Mouse (Mus musculus): ENCODE measurements around the gene Fancg. TPM values are rescaled to one million over a fixed set of nuclear protein-coding genes. Genes with fewer than 3 reads are reported as not detected.

Fancg gene
- polyA plus RNA-seq, 1 experiment from 2014 or later, result 11.5 TPM

GRCm38 (mm10) chr4:43045659-43046302 is 35.5 kb upstream of the Fancg start, which contains the start of gene Fam214b:
Gene Fam214b (minus strand): TSS chr4:43046220.
- peak within 1 kb of the TSS; percentile 56 for H3K4me3 ChIP-seq (ENCODE audit: low read depth, low read length)
- H3K27me3 ChIP-seq (ENCODE audit: control insufficient read depth, insufficient read depth, low read length), result no peaks in the 10 kb centered on the region
- peak within 1 kb of the TSS; percentile 55; the same call in 1 of the 2 replicates for H3K27ac ChIP-seq (ENCODE audit: low read depth, low read length)
- no peaks in the 10 kb centered on the region for H3K9me3 ChIP-seq (replicated peaks; ENCODE audit: control insufficient read depth, low read length)
- H3K9ac ChIP-seq (ENCODE audit: low read depth, low read length), result peak within 1 kb of the TSS; percentile 68
- WGBS (ENCODE audit: insufficient replicate concordance), result under 1% methylated on average over 33 of the region's 33 CpGs
- H3K4me1 ChIP-seq (ENCODE audit: control insufficient read depth, insufficient read depth, low read length), result peaks cover 14% of the 10 kb centered on the region
- peak; percentile 90 for ATAC-seq (replicated peaks; ENCODE audit: insufficient number of reproducible peaks, low FRiP score, low TSS enrichment)
- no peaks in the 10 kb centered on the region for H3K36me3 ChIP-seq (ENCODE audit: control insufficient read depth, insufficient read depth, low read length)
- peak within 1 kb of the TSS; percentile 75 for H3K4me2 ChIP-seq

- H3K27ac ChIP-seq (ENCODE audit: low read depth, low read length), result 0 out of 2 replicates have a peak overlapping the region, but pooled peaks have one; percentile 50
- 5% methylated on average over 13 of the region's 13 CpGs for WGBS (ENCODE audit: insufficient replicate concordance)
- no peak for ATAC-seq (replicated peaks; ENCODE audit: insufficient number of reproducible peaks, low FRiP score, low TSS enrichment)
- peak overlapping the region; percentile 75 for H3K4me2 ChIP-seq
- H3K9ac ChIP-seq (ENCODE audit: low read depth, low read length), result peak overlapping the region; percentile 54
- peak overlapping the region; percentile 56 for H3K4me3 ChIP-seq (ENCODE audit: low read depth, low read length)
- H3K27me3 ChIP-seq (ENCODE audit: control insufficient read depth, insufficient read depth, low read length), result no peaks in the 10 kb centered on the region
- H3K4me1 ChIP-seq (ENCODE audit: control insufficient read depth, insufficient read depth, low read length), result peaks cover 14% of the 10 kb centered on the region
- H3K36me3 ChIP-seq (ENCODE audit: control insufficient read depth, insufficient read depth, low read length), result no peaks in the 10 kb centered on the region
- no peaks in the 10 kb centered on the region for H3K9me3 ChIP-seq (replicated peaks; ENCODE audit: control insufficient read depth, low read length)
Measured at GRCm38 (mm10) chr4:43045285-43045658, 35.0 kb upstream of the Fancg start.

DNA sequence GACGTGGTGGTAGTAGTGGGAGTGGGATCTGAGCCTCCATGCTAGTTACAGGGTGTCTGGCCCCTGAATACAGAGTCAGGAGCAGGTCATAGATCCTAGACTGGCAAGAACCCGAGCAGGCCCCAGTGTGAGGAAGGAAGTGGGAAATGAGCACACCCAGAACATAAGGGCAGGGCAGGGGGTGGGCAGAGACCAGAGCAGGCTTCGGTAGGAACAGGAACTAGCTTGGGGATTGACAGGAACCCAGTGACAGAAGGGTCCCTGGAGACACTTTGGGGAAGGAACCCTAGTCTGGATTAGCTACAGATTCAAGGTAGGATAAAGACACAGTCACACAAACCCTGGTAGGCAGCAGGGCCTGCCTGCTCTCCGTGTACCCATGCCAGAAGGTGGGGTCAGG is 34.4 kb upstream of the Fancg start:
- Histone ChIP-seq H3K9me3 (replicated peaks; ENCODE audit: control insufficient read depth, low read length) (no peaks in the 10 kb centered on the region), H3K4me2 (peak overlapping the region; percentile 75), H3K27ac (ENCODE audit: low read depth, low read length) (peak overlapping the region; percentile 50), H3K9ac (ENCODE audit: low read depth, low read length) (peak overlapping the region; percentile 54; the same call in 1 of the 2 replicates), H3K4me1 (ENCODE audit: control insufficient read depth, insufficient read depth, low read length) (peaks cover 14% of the 10 kb centered on the region), H3K36me3 (ENCODE audit: control insufficient read depth, insufficient read depth, low read length) (no peaks in the 10 kb centered on the region), H3K4me3 (ENCODE audit: low read depth, low read length) (peak overlapping the region; percentile 56; the same call in 1 of the 2 replicates), H3K27me3 (ENCODE audit: control insufficient read depth, insufficient read depth, low read length) (no peaks in the 10 kb centered on the region)
- no peak for ATAC-seq (replicated peaks; ENCODE audit: insufficient number of reproducible peaks, low FRiP score, low TSS enrichment)
- WGBS (ENCODE audit: insufficient replicate concordance), result 37% methylated on average over 4 of the region's 4 CpGs

DNA sequence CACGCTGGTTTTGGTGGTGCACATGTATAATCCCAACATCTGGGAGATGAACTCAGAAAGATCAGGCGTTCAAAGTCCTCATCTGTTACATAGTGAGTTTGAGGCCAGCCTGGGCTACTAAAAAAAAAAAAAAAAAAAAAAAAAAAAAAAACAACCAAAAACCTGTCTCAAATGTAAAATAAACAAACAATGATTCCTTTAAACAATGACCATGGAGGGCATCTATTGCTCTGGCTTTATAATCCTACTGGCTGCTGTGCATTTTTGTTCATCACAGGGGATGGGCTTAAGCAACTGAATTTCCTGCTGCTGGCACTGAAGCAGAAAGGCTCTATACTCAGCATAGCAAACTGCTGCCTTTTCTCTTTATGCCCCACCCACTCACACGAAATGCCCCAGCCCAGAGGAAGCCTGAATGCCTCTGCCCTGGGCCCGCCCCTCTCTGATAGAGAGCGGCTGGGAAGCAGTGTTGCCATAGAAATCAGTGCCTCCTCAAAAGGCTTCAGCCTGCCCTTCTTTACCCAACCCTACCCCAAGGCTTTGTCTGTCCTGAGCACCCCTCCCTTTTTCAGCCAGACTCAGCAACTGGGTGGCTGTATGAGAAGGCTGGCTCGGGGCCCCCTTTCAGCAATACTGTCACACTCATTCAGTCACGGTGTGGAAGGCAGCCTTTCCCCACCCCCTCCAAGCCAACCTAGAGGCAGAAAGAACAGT is 33.5 kb upstream of the Fancg start:
- WGBS (ENCODE audit: insufficient replicate concordance), result 17% methylated on average over 7 of the region's 7 CpGs
- H3K27ac ChIP-seq (ENCODE audit: low read depth, low read length), result peak overlapping the region; percentile 50
- no peaks in the 10 kb centered on the region for H3K9me3 ChIP-seq (replicated peaks; ENCODE audit: control insufficient read depth, low read length)
- 0 out of 2 replicates have a peak, but pooled peaks have one; percentile 11 for ATAC-seq (replicated peaks; ENCODE audit: insufficient number of reproducible peaks, low FRiP score, low TSS enrichment)
- no peaks in the 10 kb centered on the region for H3K36me3 ChIP-seq (ENCODE audit: control insufficient read depth, insufficient read depth, low read length)
- H3K4me3 ChIP-seq (ENCODE audit: low read depth, low read length), result 0 out of 2 replicates have a peak overlapping the region, but pooled peaks have one; percentile 14
- no peaks in the 10 kb centered on the region for H3K27me3 ChIP-seq (ENCODE audit: control insufficient read depth, insufficient read depth, low read length)
- H3K4me2 ChIP-seq, result peak overlapping the region; percentile 75
- peaks cover 21% of the 10 kb centered on the region for H3K4me1 ChIP-seq (ENCODE audit: control insufficient read depth, insufficient read depth, low read length)
- H3K9ac ChIP-seq (ENCODE audit: low read depth, low read length), result peak overlapping the region; percentile 6

- H3K27ac ChIP-seq (ENCODE audit: low read depth, low read length), result peak overlapping the region; percentile 37
- H3K9me3 ChIP-seq (replicated peaks; ENCODE audit: control insufficient read depth, low read length), result no peaks in the 10 kb centered on the region
- H3K27me3 ChIP-seq (ENCODE audit: control insufficient read depth, insufficient read depth, low read length), result no peaks in the 10 kb centered on the region
- H3K9ac ChIP-seq (ENCODE audit: low read depth, low read length), result no peak overlapping the region
- no peak for ATAC-seq (replicated peaks; ENCODE audit: insufficient number of reproducible peaks, low FRiP score, low TSS enrichment)
- H3K4me1 ChIP-seq (ENCODE audit: control insufficient read depth, insufficient read depth, low read length), result peaks cover 29% of the 10 kb centered on the region
- H3K4me2 ChIP-seq, result no peak overlapping the region
- 55% methylated on average over 9 of the region's 9 CpGs for WGBS (ENCODE audit: insufficient replicate concordance)
- no peak overlapping the region for H3K4me3 ChIP-seq (ENCODE audit: low read depth, low read length)
- H3K36me3 ChIP-seq (ENCODE audit: control insufficient read depth, insufficient read depth, low read length), result 0 out of 2 replicates have a peak, but pooled peaks cover 5% of the 10 kb centered on the region
Measured at GRCm38 (mm10) chr4:43040881-43041547, 30.7 kb upstream of the Fancg start.

DNA sequence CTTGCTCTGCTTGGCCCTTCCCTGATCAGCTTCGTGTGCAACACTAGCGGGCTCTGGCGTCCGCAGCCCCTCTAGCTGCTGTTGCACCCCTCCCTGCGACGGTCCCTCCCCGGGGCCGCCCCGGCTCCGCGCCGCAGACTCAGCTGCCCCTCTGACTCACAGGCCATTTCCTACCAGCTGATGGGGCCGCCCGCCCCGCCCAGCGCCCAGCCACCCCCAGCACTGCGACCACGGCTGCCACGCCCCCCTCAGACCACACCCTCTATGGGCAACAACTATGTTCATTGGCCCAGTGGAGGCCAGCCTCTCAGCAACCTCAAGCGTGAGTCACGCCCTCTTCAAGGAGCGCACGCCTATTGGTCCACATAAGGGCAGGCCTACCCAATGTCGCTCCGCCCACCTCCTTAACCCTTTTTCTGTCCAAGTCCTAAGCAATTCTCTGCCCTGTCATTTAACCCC is 29.8 kb upstream of the Fancg start:
- ATAC-seq (replicated peaks; ENCODE audit: insufficient number of reproducible peaks, low FRiP score, low TSS enrichment), result peak; percentile 96
- Histone ChIP-seq H3K27me3 (ENCODE audit: control insufficient read depth, insufficient read depth, low read length) (no peaks in the 10 kb centered on the region), H3K4me3 (ENCODE audit: low read depth, low read length) (peak overlapping the region; percentile 79), H3K9ac (ENCODE audit: low read depth, low read length) (peak overlapping the region; percentile 84), H3K36me3 (ENCODE audit: control insufficient read depth, insufficient read depth, low read length) (0 out of 2 replicates have a peak, but pooled peaks cover 8% of the 10 kb centered on the region), H3K4me2 (peak overlapping the region; percentile 89), H3K9me3 (replicated peaks; ENCODE audit: control insufficient read depth, low read length) (no peaks in the 10 kb centered on the region), H3K4me1 (ENCODE audit: control insufficient read depth, insufficient read depth, low read length) (peaks cover 29% of the 10 kb centered on the region), H3K27ac (ENCODE audit: low read depth, low read length) (peak overlapping the region; percentile 87)
- under 1% methylated on average over 25 of the region's 25 CpGs for WGBS (ENCODE audit: insufficient replicate concordance)

GRCm38 (mm10) chr4:43039609-43040008 is 29.3 kb upstream of the Fancg start:
- peak; percentile 6 for ATAC-seq (replicated peaks; ENCODE audit: insufficient number of reproducible peaks, low FRiP score, low TSS enrichment)
- peak overlapping the region; percentile 84 for H3K9ac ChIP-seq (ENCODE audit: low read depth, low read length)

More at GRCm38 (mm10) chr4:43039609-43040008, 29.3 kb upstream of the Fancg start:
- H3K4me2 ChIP-seq, result peak overlapping the region; percentile 89
- H3K4me1 ChIP-seq (ENCODE audit: control insufficient read depth, insufficient read depth, low read length), result peaks cover 24% of the 10 kb centered on the region
- H3K36me3 ChIP-seq (ENCODE audit: control insufficient read depth, insufficient read depth, low read length), result 0 out of 2 replicates have a peak, but pooled peaks cover 8% of the 10 kb centered on the region
- H3K9me3 ChIP-seq (replicated peaks; ENCODE audit: control insufficient read depth, low read length), result no peaks in the 10 kb centered on the region
- WGBS (ENCODE audit: insufficient replicate concordance), result 2% methylated on average over 11 of the region's 11 CpGs
- peak overlapping the region; percentile 87 for H3K27ac ChIP-seq (ENCODE audit: low read depth, low read length)
- H3K4me3 ChIP-seq (ENCODE audit: low read depth, low read length), result peak overlapping the region; percentile 79
- no peaks in the 10 kb centered on the region for H3K27me3 ChIP-seq (ENCODE audit: control insufficient read depth, insufficient read depth, low read length)

Measured in heart, embryonic 11.5 days (tissue).